Mouse (Mus musculus) ES-E14 (cell line): Measurements from ENCODE around the gene Fam155a. TPM values are rescaled to one million over a fixed set of nuclear protein-coding genes. Genes with fewer than 3 reads are reported as not detected.

Experiments used
- DNase-seq: peaks from one replicate; pipeline ENCODE4 v3.0.0-alpha.2; 2013; ENCODE audit warnings: low read depth, low spot score
- H3K27ac ChIP-seq: 2 replicates; pipeline ENCODE4 v1.5.1; 2012; ENCODE audit warnings: low read depth, mild to moderate bottlenecking, low read length, moderate library complexity, mixed read lengths; ENCODE audit not compliant: poor library complexity, insufficient read depth, severe bottlenecking
- H3K36me3 ChIP-seq: 2 replicates; pipeline ENCODE4 v1.6.1; 2012; ENCODE audit warnings: mild to moderate bottlenecking, low read length, moderate library complexity, mixed read lengths; ENCODE audit not compliant: control insufficient read depth, poor library complexity, insufficient read depth, severe bottlenecking
- H3K4me1 ChIP-seq, 2 experiments: fragments of 150-350 bp in 1 of 2; sonication (generic) in 1 of 2; 2 replicates each; pipeline ENCODE4 v1.6.1; 2012; ENCODE audit warnings: low read length in 2 of 2, mild to moderate bottlenecking in 1 of 2, mixed read lengths in 1 of 2; ENCODE audit not compliant: control insufficient read depth in 2 of 2, insufficient read depth in 2 of 2, poor library complexity in 1 of 2
- H3K4me3 ChIP-seq, 2 experiments: fragments of 150-350 bp in 1 of 2; sonication (generic) in 1 of 2; 2 replicates each; pipeline ENCODE4 v1.5.1; 2012; ENCODE audit warnings: low read length in 2 of 2, low read depth in 1 of 2, mild to moderate bottlenecking in 1 of 2, mixed read lengths in 1 of 2; ENCODE audit not compliant: insufficient read depth in 1 of 2, poor library complexity in 1 of 2, severe bottlenecking in 1 of 2
- H3K9ac ChIP-seq: 2 replicates; pipeline ENCODE4 v1.6.1; 2012; ENCODE audit warnings: low read depth, mild to moderate bottlenecking, low read length, mixed read lengths; ENCODE audit not compliant: poor library complexity, insufficient read depth, severe bottlenecking
- H3K9me3 ChIP-seq: fragments of 150-350 bp; sonication (generic); 2 replicates; pipeline ENCODE4 v1.6.1; 2012; ENCODE audit warnings: low read depth, mild to moderate bottlenecking, low read length; ENCODE audit not compliant: control insufficient read depth, insufficient read depth
- CHD2 ChIP-seq: IDR thresholded peaks from 2 replicates; pipeline ENCODE4 v1.6.1; 2014; ENCODE audit warnings: mild to moderate bottlenecking, low read depth, low read length, inconsistent platforms
- HCFC1 ChIP-seq: IDR thresholded peaks from 2 replicates; pipeline ENCODE4 v1.6.1; 2012; ENCODE audit warnings: low read length, inconsistent platforms, borderline replicate concordance; ENCODE audit not compliant: insufficient read depth
- MAFK ChIP-seq: IDR thresholded peaks from 2 replicates; pipeline ENCODE4 v1.6.1; 2014; ENCODE audit warnings: mild to moderate bottlenecking, low read depth, low read length, inconsistent platforms; ENCODE audit not compliant: insufficient read depth
- ZC3H11A ChIP-seq: IDR thresholded peaks from 2 replicates; pipeline ENCODE4 v1.6.1; 2012; ENCODE audit warnings: low read depth, mild to moderate bottlenecking, inconsistent platforms, low read length, borderline replicate concordance
- ZNF384 ChIP-seq: IDR thresholded peaks from 2 replicates; pipeline ENCODE4 v1.6.1; 2012; ENCODE audit warnings: low read depth, low read length, inconsistent platforms
- in situ Hi-C, 2 experiments: fragments of 600-800 bp; cut with MboI; formaldehyde crosslinking; loops; one replicate each; pipeline ENCODE4 v1.15.1; 2025; ENCODE audit warnings: low sequenced_read_pairs in 2 of 2, inconsistent platforms in 1 of 2; ENCODE audit not compliant: unreplicated experiment in 2 of 2
- total RNA-seq: library from RNA; depleted of rRNA; stranded (reverse); fragments of 300-350 nt; gene quantifications from 2 replicates; pipeline ENCODE4 v1.2.3, GENCODE M21; 2012

The Fam155a gene
- total RNA-seq, 1 experiment = 0.04 TPM

GRCm38 (mm10) chr8:9494225-9494598 is 276.7 kb downstream of the Fam155a start:
- in situ Hi-C loops = no loop called here
- H3K9ac ChIP-seq = no peak overlapping the region
- DNase-seq = no peak
- H3K27ac ChIP-seq = no peak overlapping the region
- no peaks in the 10 kb centered on the region for H3K4me1 ChIP-seq
- no peaks in the 10 kb centered on the region for H3K9me3 ChIP-seq
- TF ChIP-seq ZC3H11A = no peak
- TF ChIP-seq MAFK = no peak
- no peak for TF ChIP-seq ZNF384
- TF ChIP-seq HCFC1 = no peak
- TF ChIP-seq CHD2 = no peak
- H3K36me3 ChIP-seq = no peaks in the 10 kb centered on the region
- no peak overlapping the region for H3K4me3 ChIP-seq

GRCm38 (mm10) chr8:9493557-9494224 is 277.3 kb downstream of the Fam155a start:
- Histone ChIP-seq H3K36me3 (no peaks in the 10 kb centered on the region), H3K9ac (no peak overlapping the region), H3K4me1 (no peaks in the 10 kb centered on the region), H3K9me3 (no peaks in the 10 kb centered on the region), H3K27ac (no peak overlapping the region), H3K4me3 (no peak overlapping the region)
- DNase-seq = no peak
- TF ChIP-seq HCFC1 = no peak
- TF ChIP-seq CHD2 = no peak
- no peak for TF ChIP-seq MAFK
- no peak for TF ChIP-seq ZC3H11A
- no peak for TF ChIP-seq ZNF384
- in situ Hi-C loops = no loop called here

GRCm38 (mm10) chr8:9482565-9482964 is 288.4 kb downstream of the Fam155a start:
- Histone ChIP-seq H3K4me3 (no peak overlapping the region), H3K9ac (no peak overlapping the region), H3K9me3 (no peaks in the 10 kb centered on the region), H3K36me3 (no peaks in the 10 kb centered on the region), H3K4me1 (no peaks in the 10 kb centered on the region), H3K27ac (no peak overlapping the region)
- DNase-seq = no peak
- TF ChIP-seq ZC3H11A = no peak
- no peak for TF ChIP-seq HCFC1
- TF ChIP-seq ZNF384 = no peak
- TF ChIP-seq MAFK = no peak
- no peak for TF ChIP-seq CHD2
- in situ Hi-C loops = no loop called here

- in situ Hi-C loops = no loop called here
- Histone ChIP-seq H3K4me1 (no peaks in the 10 kb centered on the region), H3K4me3 (no peak overlapping the region), H3K9me3 (no peaks in the 10 kb centered on the region), H3K36me3 (no peaks in the 10 kb centered on the region), H3K27ac (no peak overlapping the region), H3K9ac (no peak overlapping the region)
- DNase-seq = peak; percentile 31
- TF ChIP-seq HCFC1 = no peak
- no peak for TF ChIP-seq CHD2
- TF ChIP-seq MAFK = no peak
- TF ChIP-seq ZNF384 = no peak
- no peak for TF ChIP-seq ZC3H11A
Measured at GRCm38 (mm10) chr8:9471290-9471689, 299.7 kb downstream of the Fam155a start.
